Mouse (Mus musculus): ENCODE measurements around the gene Sik3. TPM values are rescaled to one million over a fixed set of nuclear protein-coding genes. Genes with fewer than 3 reads are reported as not detected.

The Sik3 gene
- total and polyA plus RNA-seq, 2 experiments: 14.1 to 16.5 TPM

DNA sequence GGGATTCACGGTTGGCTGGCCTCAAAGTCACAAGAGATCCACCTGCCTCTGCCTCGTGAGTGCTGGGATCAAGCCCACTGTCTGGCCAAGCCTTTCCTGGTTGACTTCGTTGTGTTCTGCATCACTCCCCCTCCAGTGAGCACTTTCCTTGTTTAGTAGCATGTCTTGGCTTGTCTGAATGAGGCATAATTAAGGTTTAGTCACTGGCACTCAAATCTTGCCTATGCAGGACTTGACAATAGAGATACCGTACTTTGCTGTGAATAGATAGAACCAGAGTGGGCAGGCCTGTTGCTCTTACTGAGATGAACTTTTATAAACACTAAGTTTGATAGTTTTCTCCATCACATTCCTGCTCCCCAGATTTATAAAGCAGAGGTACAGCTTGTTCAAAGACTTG, 56.4 kb downstream of the Sik3 start:
- Histone ChIP-seq H3K36me3 (ENCODE audit: control insufficient read depth, insufficient read depth, low read length) (no peaks in the 10 kb centered on the region), H3K27me3 (ENCODE audit: control insufficient read depth, insufficient read depth, low read length) (no peaks in the 10 kb centered on the region), H3K4me3 (ENCODE audit: insufficient read depth, low read depth, low read length) (no peak overlapping the region), H3K27ac (replicated peaks; ENCODE audit: insufficient read depth, low read depth, low read length) (no peak overlapping the region), H3K9ac (ENCODE audit: low read depth, low read length) (no peak overlapping the region), H3K79me2 (ENCODE audit: control insufficient read depth, insufficient read depth, low read length) (peaks cover 56% of the 10 kb centered on the region), H3K4me1 (ENCODE audit: control insufficient read depth, insufficient read depth, low read length) (peaks cover 20% of the 10 kb centered on the region)
- DNase-seq (ENCODE audit: extremely low read depth, low read depth, low spot score): no peak
- 79% methylated on average over 4 of the region's 4 CpGs for WGBS
- TF ChIP-seq POLR2A (IDR thresholded peaks at IDR 0.05; ENCODE audit: extremely low read depth, insufficient read depth, low read length): no peak
- no peak for TF ChIP-seq CTCF (IDR thresholded peaks at IDR 0.05; ENCODE audit: low read depth, low read length)

DNA sequence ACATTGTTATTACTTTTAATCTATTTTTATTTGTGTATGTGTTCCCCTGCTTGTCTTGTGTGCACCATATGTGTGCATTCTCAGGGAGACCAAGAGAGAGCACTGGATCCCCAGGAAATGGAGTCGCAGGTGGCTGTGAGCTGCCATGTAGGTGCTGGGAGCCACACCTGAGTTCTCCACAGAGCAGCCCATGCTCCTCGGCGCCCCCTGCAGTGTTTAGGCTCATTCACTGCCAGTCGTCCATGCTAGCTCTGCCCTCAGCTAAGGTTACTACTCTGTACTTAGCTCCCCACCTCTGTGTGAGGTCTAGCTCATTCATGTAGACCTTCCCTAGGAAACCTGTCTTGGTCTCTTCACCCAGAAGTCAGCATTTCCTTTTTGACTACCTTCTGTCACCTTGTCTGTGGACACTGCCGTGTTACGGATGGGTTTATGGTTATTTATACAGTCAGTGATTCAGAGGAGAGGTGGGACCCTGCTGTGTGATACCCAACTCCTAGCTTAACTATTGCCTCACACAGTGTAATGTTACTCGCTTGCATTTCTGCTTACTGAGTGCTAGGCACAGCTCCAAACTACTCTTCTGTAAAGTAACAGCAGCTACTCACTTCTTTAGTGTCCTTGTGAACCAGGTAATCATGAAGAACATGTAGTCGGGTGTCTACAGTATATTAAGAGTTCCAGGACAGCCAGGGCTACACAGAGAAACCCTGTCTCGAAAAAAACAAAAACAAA, 59.6 kb downstream of the Sik3 start:
- H3K4me1 ChIP-seq (ENCODE audit: control insufficient read depth, insufficient read depth, low read length): peaks cover 11% of the 10 kb centered on the region
- H3K27me3 ChIP-seq (ENCODE audit: control insufficient read depth, insufficient read depth, low read length): no peaks in the 10 kb centered on the region
- DNase-seq (ENCODE audit: extremely low read depth, low read depth, low spot score): no peak
- peaks cover 48% of the 10 kb centered on the region for H3K79me2 ChIP-seq (ENCODE audit: control insufficient read depth, insufficient read depth, low read length)
- H3K36me3 ChIP-seq (ENCODE audit: control insufficient read depth, insufficient read depth, low read length): no peaks in the 10 kb centered on the region
- WGBS: 64% methylated on average over 9 of the region's 9 CpGs
- no peak overlapping the region for H3K9ac ChIP-seq (ENCODE audit: low read depth, low read length)
- no peak for TF ChIP-seq POLR2A (IDR thresholded peaks at IDR 0.05; ENCODE audit: extremely low read depth, insufficient read depth, low read length)
- TF ChIP-seq CTCF (IDR thresholded peaks at IDR 0.05; ENCODE audit: low read depth, low read length): peak; percentile 43
- H3K4me3 ChIP-seq (ENCODE audit: insufficient read depth, low read depth, low read length): no peak overlapping the region
- no peak overlapping the region for H3K27ac ChIP-seq (replicated peaks; ENCODE audit: insufficient read depth, low read depth, low read length)

DNA sequence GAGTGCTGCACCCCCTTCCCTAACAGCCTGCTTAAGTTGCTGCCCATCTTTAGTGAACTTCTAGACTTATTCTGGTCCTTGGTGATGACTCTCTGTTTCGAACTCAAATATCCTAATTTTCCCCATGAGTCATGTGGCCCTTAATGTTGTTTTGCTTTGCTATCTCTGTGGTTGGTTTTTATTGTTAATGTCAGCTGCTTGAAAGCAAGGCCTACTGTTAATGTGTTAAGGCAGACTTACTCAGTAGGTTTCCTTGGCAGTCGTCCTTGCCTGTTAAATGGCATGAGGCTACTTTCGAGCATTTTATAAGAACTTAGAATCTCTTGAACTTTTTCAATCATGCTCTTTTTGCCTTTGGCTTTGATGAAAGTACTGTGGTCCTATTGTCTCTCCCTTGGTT, 60.8 kb downstream of the Sik3 start:
- TF ChIP-seq POLR2A (IDR thresholded peaks at IDR 0.05; ENCODE audit: extremely low read depth, insufficient read depth, low read length): no peak
- no peak for TF ChIP-seq CTCF (IDR thresholded peaks at IDR 0.05; ENCODE audit: low read depth, low read length)
- H3K9ac ChIP-seq (ENCODE audit: low read depth, low read length): no peak overlapping the region
- no peaks in the 10 kb centered on the region for H3K27me3 ChIP-seq (ENCODE audit: control insufficient read depth, insufficient read depth, low read length)
- H3K4me3 ChIP-seq (ENCODE audit: insufficient read depth, low read depth, low read length): no peak overlapping the region
- H3K27ac ChIP-seq (replicated peaks; ENCODE audit: insufficient read depth, low read depth, low read length): no peak overlapping the region
- peaks cover 4% of the 10 kb centered on the region; the same call in 1 of the 2 replicates for H3K4me1 ChIP-seq (ENCODE audit: control insufficient read depth, insufficient read depth, low read length)
- no peak for DNase-seq (ENCODE audit: extremely low read depth, low read depth, low spot score)
- H3K79me2 ChIP-seq (ENCODE audit: control insufficient read depth, insufficient read depth, low read length): peaks cover 45% of the 10 kb centered on the region
- WGBS: 84% methylated on average over 3 of the region's 3 CpGs
- no peaks in the 10 kb centered on the region for H3K36me3 ChIP-seq (ENCODE audit: control insufficient read depth, insufficient read depth, low read length)

DNA sequence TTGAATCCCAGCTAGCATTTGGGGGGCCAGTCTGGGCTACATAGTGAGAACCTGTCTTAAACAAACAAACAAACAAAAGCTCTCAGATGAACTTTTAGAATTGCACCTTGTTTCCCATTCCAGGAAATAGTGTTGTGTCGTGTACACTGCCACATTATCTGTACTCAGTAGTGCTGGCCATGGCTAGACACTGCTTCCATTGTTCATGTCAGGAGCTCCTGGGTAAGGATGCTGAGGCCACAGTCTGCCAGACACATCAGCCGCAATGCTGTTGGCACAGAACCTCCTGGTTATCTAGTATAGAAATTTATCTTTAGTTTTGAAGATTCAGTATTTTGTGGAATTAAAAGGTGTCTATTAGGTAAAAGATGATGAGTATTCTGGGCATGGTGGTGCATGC, 63.0 kb downstream of the Sik3 start:
- no peak for DNase-seq (ENCODE audit: extremely low read depth, low read depth, low spot score)
- TF ChIP-seq POLR2A (IDR thresholded peaks at IDR 0.05; ENCODE audit: extremely low read depth, insufficient read depth, low read length) (no peak), CTCF (IDR thresholded peaks at IDR 0.05; ENCODE audit: low read depth, low read length) (no peak)
- Histone ChIP-seq H3K9ac (ENCODE audit: low read depth, low read length) (no peak overlapping the region), H3K79me2 (ENCODE audit: control insufficient read depth, insufficient read depth, low read length) (peaks cover 49% of the 10 kb centered on the region), H3K4me1 (ENCODE audit: control insufficient read depth, insufficient read depth, low read length) (peaks cover 2% of the 10 kb centered on the region; the same call in 1 of the 2 replicates), H3K27me3 (ENCODE audit: control insufficient read depth, insufficient read depth, low read length) (no peaks in the 10 kb centered on the region), H3K36me3 (ENCODE audit: control insufficient read depth, insufficient read depth, low read length) (no peaks in the 10 kb centered on the region), H3K27ac (replicated peaks; ENCODE audit: insufficient read depth, low read depth, low read length) (no peak overlapping the region), H3K4me3 (ENCODE audit: insufficient read depth, low read depth, low read length) (no peak overlapping the region)
- WGBS: 35% methylated on average over 2 of the region's 2 CpGs

DNA sequence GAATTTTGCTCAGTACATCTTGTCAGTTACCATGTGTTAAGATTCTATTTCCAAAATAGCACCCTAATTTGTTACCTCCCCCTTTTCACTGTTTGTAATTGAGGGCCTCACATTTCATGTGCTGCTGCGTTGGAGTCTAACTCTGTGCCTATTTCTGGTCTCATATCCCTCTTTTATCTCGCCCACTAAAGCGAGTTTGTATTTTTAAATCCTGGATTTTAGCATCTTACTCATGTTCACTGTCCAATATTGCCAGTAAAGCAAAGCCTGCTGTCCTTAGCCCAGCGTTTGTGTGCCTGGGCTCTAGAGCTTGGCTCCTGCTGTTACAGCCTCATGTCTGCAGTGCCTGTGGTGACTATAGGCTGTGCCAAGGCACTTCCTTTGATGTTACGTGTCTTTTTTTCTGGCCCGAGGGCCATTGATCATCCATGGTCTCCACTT, 69.8 kb downstream of the Sik3 start:
- DNase-seq (ENCODE audit: extremely low read depth, low read depth, low spot score): no peak
- TF ChIP-seq POLR2A (IDR thresholded peaks at IDR 0.05; ENCODE audit: extremely low read depth, insufficient read depth, low read length): no peak
- TF ChIP-seq CTCF (IDR thresholded peaks at IDR 0.05; ENCODE audit: low read depth, low read length): no peak
- 48% methylated on average over 6 of the region's 6 CpGs for WGBS

DNA sequence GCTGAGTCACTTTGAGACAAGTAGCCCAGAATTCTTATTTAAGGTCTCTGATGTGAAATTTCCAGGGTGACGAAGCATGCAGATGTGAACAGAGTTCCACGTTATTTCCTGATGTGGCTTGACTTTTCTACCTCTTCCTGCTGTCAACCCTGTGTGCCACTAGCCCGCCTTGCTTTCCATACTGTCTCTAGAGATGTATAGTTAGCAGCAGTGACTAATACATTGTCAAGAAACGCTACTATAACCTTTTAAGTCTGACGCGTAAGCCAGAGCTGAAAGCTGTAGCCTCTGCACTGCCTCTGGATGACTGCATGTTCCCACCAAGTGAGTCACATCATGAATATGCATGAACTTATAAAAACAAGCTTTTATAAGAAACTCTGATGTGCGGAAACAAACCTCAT, 70.9 kb downstream of the Sik3 start:
- Histone ChIP-seq H3K36me3 (ENCODE audit: control insufficient read depth, insufficient read depth, low read length) (no peaks in the 10 kb centered on the region), H3K27me3 (ENCODE audit: control insufficient read depth, insufficient read depth, low read length) (no peaks in the 10 kb centered on the region), H3K4me3 (ENCODE audit: insufficient read depth, low read depth, low read length) (no peak overlapping the region), H3K4me1 (ENCODE audit: control insufficient read depth, insufficient read depth, low read length) (peaks cover 17% of the 10 kb centered on the region), H3K27ac (replicated peaks; ENCODE audit: insufficient read depth, low read depth, low read length) (no peak overlapping the region), H3K9ac (ENCODE audit: low read depth, low read length) (no peak overlapping the region), H3K79me2 (ENCODE audit: control insufficient read depth, insufficient read depth, low read length) (peaks cover 39% of the 10 kb centered on the region)
- WGBS: 93% methylated on average over 7 of the region's 7 CpGs
- TF ChIP-seq POLR2A (IDR thresholded peaks at IDR 0.05; ENCODE audit: extremely low read depth, insufficient read depth, low read length) (no peak), CTCF (IDR thresholded peaks at IDR 0.05; ENCODE audit: low read depth, low read length) (no peak)
- DNase-seq (ENCODE audit: extremely low read depth, low read depth, low spot score): no peak

More for the DNA sequence above, 69.8 kb downstream of the Sik3 start:
- no peaks in the 10 kb centered on the region for H3K27me3 ChIP-seq (ENCODE audit: control insufficient read depth, insufficient read depth, low read length)
- H3K4me1 ChIP-seq (ENCODE audit: control insufficient read depth, insufficient read depth, low read length): peaks cover 13% of the 10 kb centered on the region
- H3K9ac ChIP-seq (ENCODE audit: low read depth, low read length): no peak overlapping the region
- H3K79me2 ChIP-seq (ENCODE audit: control insufficient read depth, insufficient read depth, low read length): peaks cover 38% of the 10 kb centered on the region
- H3K27ac ChIP-seq (replicated peaks; ENCODE audit: insufficient read depth, low read depth, low read length): no peak overlapping the region
- H3K36me3 ChIP-seq (ENCODE audit: control insufficient read depth, insufficient read depth, low read length): no peaks in the 10 kb centered on the region
- H3K4me3 ChIP-seq (ENCODE audit: insufficient read depth, low read depth, low read length): no peak overlapping the region
